Mouse (Mus musculus): ENCODE data around the gene Daam1. TPM values are rescaled to one million over a fixed set of nuclear protein-coding genes. Genes with fewer than 3 reads are reported as not detected.
A peak's percentile ranks its signal among the peaks of the same experiment; 100 is the strongest.

Gene Daam1
- polyA plus RNA-seq, 1 experiment from 2014 or later: 19.9 TPM

GRCm38 (mm10) chr12:71992599-71993210, 161.8 kb downstream of the Daam1 start:
- peaks cover 6% of the 10 kb centered on the region; the same call in 1 of the 2 replicates for H3K36me3 ChIP-seq (ENCODE audit: control insufficient read depth, insufficient read depth, low read length)

DNA sequence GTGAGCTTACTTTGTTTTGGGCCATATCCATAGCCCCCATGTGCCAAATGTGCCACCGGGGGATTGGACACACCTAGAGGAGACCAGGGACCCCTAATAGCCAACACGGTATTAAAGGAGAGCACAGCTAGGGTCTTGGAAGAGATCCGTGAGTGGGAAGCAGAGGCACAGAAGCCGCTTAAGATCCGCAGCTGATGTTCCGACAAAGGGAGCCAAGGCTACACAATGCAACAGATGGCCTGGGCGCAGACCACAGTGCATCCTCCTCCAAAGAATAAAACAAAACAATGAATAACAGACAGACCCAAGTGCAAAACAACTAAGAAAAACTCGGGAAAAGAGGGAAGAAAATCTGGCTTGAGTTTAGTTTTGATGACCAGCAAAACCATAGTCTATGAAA, 165.0 kb downstream of the Daam1 start:
- no peak overlapping the region for H3K27ac ChIP-seq (ENCODE audit: low read depth, low read length)
- H3K27me3 ChIP-seq (ENCODE audit: control insufficient read depth, insufficient read depth, low read length): no peaks in the 10 kb centered on the region
- H3K4me1 ChIP-seq (ENCODE audit: control insufficient read depth, insufficient read depth, low read length): no peaks in the 10 kb centered on the region
- 64% methylated on average over 8 of the region's 8 CpGs for WGBS
- no peak overlapping the region for H3K4me2 ChIP-seq
- no peak overlapping the region for H3K4me3 ChIP-seq (ENCODE audit: low read depth, low read length)
- no peaks in the 10 kb centered on the region for H3K9me3 ChIP-seq (ENCODE audit: control insufficient read depth, low read length)
- H3K9ac ChIP-seq (ENCODE audit: low read length): no peak overlapping the region
- H3K36me3 ChIP-seq (ENCODE audit: control insufficient read depth, insufficient read depth, low read length): peaks cover 6% of the 10 kb centered on the region; the same call in 1 of the 2 replicates
- ATAC-seq (ENCODE audit: low FRiP score): no peak
- DNase-seq (ENCODE audit: low spot score, missing footprints): peak; percentile 39

More at GRCm38 (mm10) chr12:71992599-71993210, 161.8 kb downstream of the Daam1 start:
- no peak overlapping the region for H3K9ac ChIP-seq (ENCODE audit: low read length)
- H3K4me1 ChIP-seq (ENCODE audit: control insufficient read depth, insufficient read depth, low read length): no peaks in the 10 kb centered on the region
- no peak overlapping the region for H3K27ac ChIP-seq (ENCODE audit: low read depth, low read length)
- 95% methylated on average over 18 of the region's 18 CpGs for WGBS
- H3K4me3 ChIP-seq (ENCODE audit: low read depth, low read length): no peak overlapping the region
- no peaks in the 10 kb centered on the region for H3K27me3 ChIP-seq (ENCODE audit: control insufficient read depth, insufficient read depth, low read length)
- H3K9me3 ChIP-seq (ENCODE audit: control insufficient read depth, low read length): no peaks in the 10 kb centered on the region
- DNase-seq (ENCODE audit: low spot score, missing footprints) (no peak), ATAC-seq (ENCODE audit: low FRiP score) (no peak)
- H3K4me2 ChIP-seq: no peak overlapping the region

GRCm38 (mm10) chr12:71996920-71997319, 166.0 kb downstream of the Daam1 start:
- Histone ChIP-seq H3K4me2 (no peak overlapping the region), H3K27ac (ENCODE audit: low read depth, low read length) (no peak overlapping the region), H3K4me1 (ENCODE audit: control insufficient read depth, insufficient read depth, low read length) (no peaks in the 10 kb centered on the region), H3K36me3 (ENCODE audit: control insufficient read depth, insufficient read depth, low read length) (peaks cover 4% of the 10 kb centered on the region; the same call in 1 of the 2 replicates), H3K27me3 (ENCODE audit: control insufficient read depth, insufficient read depth, low read length) (no peaks in the 10 kb centered on the region), H3K9ac (ENCODE audit: low read length) (no peak overlapping the region), H3K4me3 (ENCODE audit: low read depth, low read length) (no peak overlapping the region), H3K9me3 (ENCODE audit: control insufficient read depth, low read length) (no peaks in the 10 kb centered on the region)
- 77% methylated on average over 2 of the region's 2 CpGs for WGBS
- ATAC-seq (ENCODE audit: low FRiP score) (no peak), DNase-seq (ENCODE audit: low spot score, missing footprints) (peak; percentile 61)

DNA sequence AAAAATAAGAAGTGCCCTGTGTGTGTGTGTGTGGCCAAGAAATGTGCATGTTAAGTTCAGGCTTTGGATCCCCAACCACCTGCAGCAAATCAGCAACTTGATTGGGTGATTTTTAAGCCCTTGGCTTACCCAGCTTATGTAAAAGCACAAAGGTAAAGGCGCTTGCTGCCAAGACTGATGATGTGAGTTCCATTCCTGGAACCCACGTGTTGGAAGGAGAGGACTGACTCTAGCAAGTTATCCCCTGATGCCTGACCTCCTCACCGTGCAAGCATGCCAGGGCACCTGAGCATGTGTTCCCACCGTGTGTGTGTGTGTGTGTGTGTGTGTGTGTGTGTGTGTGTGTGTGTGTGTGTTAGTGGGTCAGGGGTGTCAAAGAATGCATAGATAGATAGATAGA, 166.5 kb downstream of the Daam1 start:
- Histone ChIP-seq H3K9me3 (ENCODE audit: control insufficient read depth, low read length) (no peaks in the 10 kb centered on the region), H3K36me3 (ENCODE audit: control insufficient read depth, insufficient read depth, low read length) (peaks cover 4% of the 10 kb centered on the region; the same call in 1 of the 2 replicates), H3K4me3 (ENCODE audit: low read depth, low read length) (no peak overlapping the region), H3K4me1 (ENCODE audit: control insufficient read depth, insufficient read depth, low read length) (no peaks in the 10 kb centered on the region), H3K9ac (ENCODE audit: low read length) (no peak overlapping the region), H3K27me3 (ENCODE audit: control insufficient read depth, insufficient read depth, low read length) (no peaks in the 10 kb centered on the region), H3K27ac (ENCODE audit: low read depth, low read length) (no peak overlapping the region), H3K4me2 (no peak overlapping the region)
- ATAC-seq (ENCODE audit: low FRiP score) (no peak), DNase-seq (ENCODE audit: low spot score, missing footprints) (peak; percentile 28)
- 82% methylated on average over 4 of the region's 4 CpGs for WGBS

GRCm38 (mm10) chr12:71998653-71999052, 167.8 kb downstream of the Daam1 start:
- H3K4me3 ChIP-seq (ENCODE audit: low read depth, low read length): no peak overlapping the region
- H3K9me3 ChIP-seq (ENCODE audit: control insufficient read depth, low read length): no peaks in the 10 kb centered on the region
- no peaks in the 10 kb centered on the region for H3K4me1 ChIP-seq (ENCODE audit: control insufficient read depth, insufficient read depth, low read length)
- no peak overlapping the region for H3K4me2 ChIP-seq
- 88% methylated on average over 4 of the region's 4 CpGs for WGBS
- H3K36me3 ChIP-seq (ENCODE audit: control insufficient read depth, insufficient read depth, low read length): no peaks in the 10 kb centered on the region
- ATAC-seq (ENCODE audit: low FRiP score): no peak
- H3K9ac ChIP-seq (ENCODE audit: low read length): no peak overlapping the region
- DNase-seq (ENCODE audit: low spot score, missing footprints): peak; percentile 39
- H3K27me3 ChIP-seq (ENCODE audit: control insufficient read depth, insufficient read depth, low read length): no peaks in the 10 kb centered on the region
- no peak overlapping the region for H3K27ac ChIP-seq (ENCODE audit: low read depth, low read length)

DNA sequence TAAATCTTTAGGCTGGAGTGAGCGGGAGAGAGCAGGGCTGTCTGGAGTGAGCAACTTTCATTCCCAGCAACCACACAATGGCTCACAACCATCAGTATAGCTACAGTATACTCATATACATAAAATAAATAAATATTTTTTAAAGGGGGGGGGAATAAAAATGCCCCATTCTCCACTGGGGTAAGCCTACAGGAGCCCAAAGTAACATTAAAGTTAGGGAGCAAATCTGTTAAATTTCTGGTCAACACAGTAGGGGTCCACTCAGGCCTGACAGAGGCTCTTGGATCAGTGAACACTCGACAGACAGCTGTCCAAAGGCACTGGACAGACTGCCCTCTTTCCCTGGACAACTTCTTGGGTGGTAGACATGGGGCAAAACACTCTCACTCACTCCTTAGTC, 168.8 kb downstream of the Daam1 start:
- H3K27me3 ChIP-seq (ENCODE audit: control insufficient read depth, insufficient read depth, low read length): no peaks in the 10 kb centered on the region
- 85% methylated on average over 2 of the region's 2 CpGs for WGBS
- DNase-seq (ENCODE audit: low spot score, missing footprints) (peak; percentile 70), ATAC-seq (ENCODE audit: low FRiP score) (no peak)
- H3K4me3 ChIP-seq (ENCODE audit: low read depth, low read length): no peak overlapping the region
- H3K27ac ChIP-seq (ENCODE audit: low read depth, low read length): no peak overlapping the region
- no peak overlapping the region for H3K9ac ChIP-seq (ENCODE audit: low read length)
- H3K4me2 ChIP-seq: no peak overlapping the region
- no peaks in the 10 kb centered on the region for H3K4me1 ChIP-seq (ENCODE audit: control insufficient read depth, insufficient read depth, low read length)
- H3K9me3 ChIP-seq (ENCODE audit: control insufficient read depth, low read length): no peaks in the 10 kb centered on the region
- H3K36me3 ChIP-seq (ENCODE audit: control insufficient read depth, insufficient read depth, low read length): no peaks in the 10 kb centered on the region

DNA sequence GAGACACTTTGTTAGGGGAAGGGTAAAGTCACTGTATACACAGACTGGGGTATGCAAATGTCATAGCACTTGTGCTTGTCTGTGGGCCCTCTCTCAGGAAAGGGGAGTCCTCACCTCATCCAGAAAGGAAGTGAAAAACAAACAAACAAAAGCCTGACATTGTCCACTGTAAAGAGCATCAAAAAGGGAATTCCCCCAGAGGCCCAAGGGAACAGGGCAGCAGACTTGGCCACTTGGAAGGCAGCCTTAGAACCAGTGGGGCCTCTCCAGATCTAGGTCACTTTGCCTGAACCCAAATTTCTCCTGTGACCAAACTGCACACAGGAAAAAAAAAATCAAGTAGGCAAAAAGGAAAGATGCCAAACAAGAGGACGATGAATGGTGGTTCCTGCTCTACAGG, 170.9 kb downstream of the Daam1 start:
- Histone ChIP-seq H3K9ac (ENCODE audit: low read length) (no peak overlapping the region), H3K4me1 (ENCODE audit: control insufficient read depth, insufficient read depth, low read length) (no peaks in the 10 kb centered on the region), H3K27ac (ENCODE audit: low read depth, low read length) (no peak overlapping the region), H3K9me3 (ENCODE audit: control insufficient read depth, low read length) (no peaks in the 10 kb centered on the region), H3K4me2 (no peak overlapping the region), H3K27me3 (ENCODE audit: control insufficient read depth, insufficient read depth, low read length) (no peaks in the 10 kb centered on the region), H3K36me3 (ENCODE audit: control insufficient read depth, insufficient read depth, low read length) (no peaks in the 10 kb centered on the region), H3K4me3 (ENCODE audit: low read depth, low read length) (no peak overlapping the region)
- DNase-seq (ENCODE audit: low spot score, missing footprints) (peak; percentile 44), ATAC-seq (ENCODE audit: low FRiP score) (no peak)
- 93% methylated on average over 1 of the region's 1 CpGs for WGBS

- H3K27me3 ChIP-seq (ENCODE audit: control insufficient read depth, insufficient read depth, low read length): no peaks in the 10 kb centered on the region
- no peak overlapping the region for H3K27ac ChIP-seq (ENCODE audit: low read depth, low read length)
- no peak overlapping the region for H3K4me2 ChIP-seq
- DNase-seq (ENCODE audit: low spot score, missing footprints): no peak
- 96% methylated on average over 3 of the region's 3 CpGs for WGBS
- no peaks in the 10 kb centered on the region for H3K36me3 ChIP-seq (ENCODE audit: control insufficient read depth, insufficient read depth, low read length)
- no peak overlapping the region for H3K4me3 ChIP-seq (ENCODE audit: low read depth, low read length)
- no peak for ATAC-seq (ENCODE audit: low FRiP score)
- no peaks in the 10 kb centered on the region for H3K9me3 ChIP-seq (ENCODE audit: control insufficient read depth, low read length)
- no peak overlapping the region for H3K9ac ChIP-seq (ENCODE audit: low read length)
- H3K4me1 ChIP-seq (ENCODE audit: control insufficient read depth, insufficient read depth, low read length): no peaks in the 10 kb centered on the region
These were observed 174.4 kb downstream of the Daam1 start for GRCm38 (mm10) chr12:72005307-72005706.

- ATAC-seq (ENCODE audit: low FRiP score) (no peak), DNase-seq (ENCODE audit: low spot score, missing footprints) (no peak)
- WGBS: 90% methylated on average over 3 of the region's 3 CpGs
- Histone ChIP-seq H3K9ac (ENCODE audit: low read length) (no peak overlapping the region), H3K27me3 (ENCODE audit: control insufficient read depth, insufficient read depth, low read length) (no peaks in the 10 kb centered on the region), H3K4me1 (ENCODE audit: control insufficient read depth, insufficient read depth, low read length) (no peaks in the 10 kb centered on the region), H3K4me3 (ENCODE audit: low read depth, low read length) (no peak overlapping the region), H3K9me3 (ENCODE audit: control insufficient read depth, low read length) (no peaks in the 10 kb centered on the region), H3K36me3 (ENCODE audit: control insufficient read depth, insufficient read depth, low read length) (no peaks in the 10 kb centered on the region), H3K27ac (ENCODE audit: low read depth, low read length) (no peak overlapping the region), H3K4me2 (no peak overlapping the region)
These were observed 176.8 kb downstream of the Daam1 start for GRCm38 (mm10) chr12:72007656-72008055.

All from midbrain, embryonic 11.5 days (tissue).